Mouse (Mus musculus) cortical plate, adult 2 months (tissue): ENCODE measurements around the gene Gm26558.

Source experiments
- CTCF ChIP-seq: fragments of 200-500 bp; IDR thresholded peaks from 2 replicates; pipeline ENCODE4 v1.5.1; 2011; ENCODE audit warnings: mild to moderate bottlenecking, control low read depth, low read length; ENCODE audit not compliant: insufficient read depth; ENCODE audit errors: extremely low read depth
- POLR2A ChIP-seq: fragments of 200-500 bp; IDR thresholded peaks from 2 replicates; pipeline ENCODE4 v1.6.1; 2011; ENCODE audit warnings: mild to moderate bottlenecking, low read length, control low read depth; ENCODE audit not compliant: insufficient read depth; ENCODE audit errors: extremely low read depth

DNA sequence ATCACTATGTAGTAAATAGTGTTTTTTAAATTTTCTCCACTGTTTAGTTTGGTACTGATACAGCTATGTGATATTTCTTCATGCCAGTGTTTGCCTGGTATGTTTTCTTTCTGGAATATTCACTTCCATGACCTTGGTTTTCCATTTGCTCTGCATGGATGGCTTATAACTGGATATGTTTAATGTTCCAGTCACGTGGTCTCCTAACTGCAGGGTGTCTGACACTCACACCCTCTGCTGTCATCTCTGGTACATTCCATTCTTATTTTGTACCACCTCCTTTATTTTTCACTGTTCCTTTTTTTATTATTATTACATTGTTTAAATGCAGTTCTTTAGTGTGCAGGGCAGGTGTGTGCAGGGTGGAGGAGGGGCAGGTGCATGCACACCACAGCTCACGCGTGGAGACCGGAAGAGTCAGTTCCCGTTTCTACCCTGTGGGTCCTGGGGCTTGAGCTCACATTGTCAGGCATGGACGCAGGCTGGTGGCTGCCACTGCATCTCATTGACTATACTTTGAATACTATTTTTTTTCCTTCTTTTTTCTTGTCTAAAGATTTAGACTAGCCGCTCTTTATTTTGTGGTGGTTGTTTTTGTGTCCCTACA lies 47.1 kb downstream of the Gm26558 start:
- TF ChIP-seq CTCF, result no peak
- TF ChIP-seq POLR2A, result no peak
